ENCODE assay signal across 14 mouse cellular contexts in the genomic region with DNA sequence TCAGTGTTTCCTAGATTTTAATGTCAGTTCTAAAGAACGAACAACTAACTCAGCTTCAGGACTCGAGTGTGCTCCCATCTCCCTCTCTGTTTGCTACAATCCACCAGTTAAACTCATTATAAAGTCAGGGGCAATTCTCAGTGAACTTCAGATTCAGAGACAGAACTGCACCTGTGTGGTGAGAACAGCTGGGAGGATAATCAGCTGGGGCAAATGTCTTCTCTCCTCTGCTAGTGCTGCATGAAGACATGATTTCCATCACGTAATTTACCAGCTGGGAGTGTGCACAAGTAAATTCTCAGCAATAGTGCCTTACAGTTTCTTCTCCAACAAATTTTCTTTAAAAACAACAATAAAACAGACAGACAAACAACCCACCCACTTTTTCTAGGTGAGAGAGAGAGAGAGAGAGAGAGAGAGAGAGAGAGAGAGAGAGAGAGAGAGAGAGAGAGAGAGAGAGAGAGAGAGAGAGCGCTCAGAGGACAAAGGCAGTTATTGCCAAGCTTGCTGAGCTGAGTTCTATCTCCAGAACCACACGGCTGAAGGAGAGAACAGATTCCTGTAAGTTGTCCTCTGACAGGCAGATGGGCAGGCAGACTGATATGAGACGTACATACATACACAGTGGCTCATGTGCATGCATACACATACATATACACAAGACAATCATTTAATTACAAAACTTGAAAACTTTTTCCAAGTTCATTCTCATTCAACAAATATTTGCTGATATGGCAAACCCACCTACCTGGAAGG.
DNase-seq lines count a peak whose midpoint lies in the region; ATAC-seq and TF ChIP-seq lines count a peak whose summit lies in the region.
"Had no signal": no experiment of that assay in that cellular context is flagged by ENCODE, and none has a peak within 500 bp of the region (broad histone marks: within the 10 kb centered on the region; RNA-seq: fewer than 3 reads in every experiment).

No protein-coding gene starts in this region.

- H3K27ac ChIP-seq in hindbrain, embryonic 16.5 days (ENCODE audit: low read depth, low read length) = no peak overlapping the region
- H3K27ac ChIP-seq in hindbrain, embryonic 10.5 days = no peak overlapping the region
- 0 out of 2 replicates have a peak overlapping the region, but pooled peaks have one; percentile 42 for H3K27ac ChIP-seq in neural tube, embryonic 13.5 days (replicated peaks)
- H3K27ac ChIP-seq in embryonic facial prominence, embryonic 15.5 days (replicated peaks) = no peak overlapping the region
- peak overlapping the region; percentile 78; the same call in 1 of the 2 replicates for H3K27ac ChIP-seq in olfactory bulb, adult 2 months (ENCODE audit: insufficient read depth, low read depth, low read length)

- DNase-seq in hindbrain, embryonic 10.5 days (ENCODE audit: low spot score) = no peak
- DNase-seq in neural tube, embryonic 10.5 days (ENCODE audit: extremely low spot score, low spot score) = no peak
- DNase-seq in heart, adult 11 months = no peak
- DNase-seq: adrenal gland, postnatal 14 days; cerebellum, adult 9-11 months; kidney, adult 18-20 months; kidney, postnatal 36 days had no signal

- H3K4me2 ChIP-seq in hindbrain, embryonic 16.5 days (ENCODE audit: low read length) = no peak overlapping the region
- H3K4me2 ChIP-seq in neural tube, embryonic 13.5 days = no peak overlapping the region
- H3K4me2 ChIP-seq in embryonic facial prominence, embryonic 15.5 days (replicated peaks) = no peak overlapping the region
- H3K4me2 ChIP-seq: heart, embryonic 12.5 days had no signal

- no peak for TF ChIP-seq CTCF in olfactory bulb, adult 2 months (IDR thresholded peaks at IDR 0.05; ENCODE audit: insufficient read depth, low read depth, low read length)

- no peaks in the 10 kb centered on the region for H3K36me3 ChIP-seq in hindbrain, embryonic 16.5 days (ENCODE audit: control insufficient read depth, insufficient read depth, low read length)
- H3K36me3 ChIP-seq in hindbrain, embryonic 10.5 days = no peaks in the 10 kb centered on the region
- H3K36me3 ChIP-seq in neural tube, embryonic 13.5 days = no peaks in the 10 kb centered on the region
- no peaks in the 10 kb centered on the region for H3K36me3 ChIP-seq in embryonic facial prominence, embryonic 15.5 days
- H3K36me3 ChIP-seq: heart, embryonic 12.5 days had no signal

- H3K27me3 ChIP-seq in hindbrain, embryonic 16.5 days (replicated peaks; ENCODE audit: control insufficient read depth, insufficient read depth, low read length) = no peaks in the 10 kb centered on the region
- H3K27me3 ChIP-seq in hindbrain, embryonic 10.5 days (ENCODE audit: insufficient read depth, poor library complexity, severe bottlenecking) = no peaks in the 10 kb centered on the region
- H3K27me3 ChIP-seq in neural tube, embryonic 13.5 days = no peaks in the 10 kb centered on the region
- H3K27me3 ChIP-seq in embryonic facial prominence, embryonic 15.5 days = no peaks in the 10 kb centered on the region
- H3K27me3 ChIP-seq: heart, embryonic 12.5 days; Patski had no signal

- H3K9me3 ChIP-seq in hindbrain, embryonic 16.5 days (ENCODE audit: control insufficient read depth, low read length) = no peaks in the 10 kb centered on the region
- H3K9me3 ChIP-seq in hindbrain, embryonic 10.5 days = no peaks in the 10 kb centered on the region
- H3K9me3 ChIP-seq in neural tube, embryonic 13.5 days = no peaks in the 10 kb centered on the region
- no peaks in the 10 kb centered on the region for H3K9me3 ChIP-seq in embryonic facial prominence, embryonic 15.5 days (replicated peaks)
- H3K9me3 ChIP-seq: heart, embryonic 12.5 days had no signal

- H3K4me3 ChIP-seq in hindbrain, embryonic 16.5 days (ENCODE audit: low read length) = no peak overlapping the region
- H3K4me3 ChIP-seq in hindbrain, embryonic 10.5 days = no peak overlapping the region
- no peak overlapping the region for H3K4me3 ChIP-seq in neural tube, embryonic 13.5 days
- no peak overlapping the region for H3K4me3 ChIP-seq in embryonic facial prominence, embryonic 15.5 days (replicated peaks)
- no peak overlapping the region for H3K4me3 ChIP-seq in olfactory bulb, adult 2 months (ENCODE audit: insufficient read depth, low read depth, low read length)
- H3K4me3 ChIP-seq: heart, embryonic 12.5 days had no signal

- TF ChIP-seq POLR2A in olfactory bulb, adult 2 months (IDR thresholded peaks at IDR 0.05; ENCODE audit: insufficient read depth, low read depth, low read length) = no peak

- WGBS in hindbrain, embryonic 16.5 days = 61% methylated on average over 6 of the region's 6 CpGs
- 85% methylated on average over 6 of the region's 6 CpGs for WGBS in hindbrain, embryonic 10.5 days
- WGBS in neural tube, embryonic 13.5 days = 63% methylated on average over 6 of the region's 6 CpGs
- WGBS in embryonic facial prominence, embryonic 15.5 days = 58% methylated on average over 6 of the region's 6 CpGs
- WGBS in olfactory bulb, adult 2 months = 36% methylated on average over 6 of the region's 6 CpGs

- no peak overlapping the region for H3K9ac ChIP-seq in hindbrain, embryonic 16.5 days (ENCODE audit: low read depth, low read length)
- H3K9ac ChIP-seq in neural tube, embryonic 13.5 days = no peak overlapping the region
- H3K9ac ChIP-seq in embryonic facial prominence, embryonic 15.5 days = no peak overlapping the region
- H3K9ac ChIP-seq: heart, embryonic 12.5 days had no signal

- peaks cover 6% of the 10 kb centered on the region for H3K4me1 ChIP-seq in hindbrain, embryonic 16.5 days (ENCODE audit: control insufficient read depth, insufficient read depth, low read depth, low read length)
- no peaks in the 10 kb centered on the region for H3K4me1 ChIP-seq in hindbrain, embryonic 10.5 days (replicated peaks)
- peaks cover 4% of the 10 kb centered on the region; the same call in 1 of the 2 replicates for H3K4me1 ChIP-seq in neural tube, embryonic 13.5 days (replicated peaks)
- no peaks in the 10 kb centered on the region for H3K4me1 ChIP-seq in embryonic facial prominence, embryonic 15.5 days
- peaks cover 5% of the 10 kb centered on the region for H3K4me1 ChIP-seq in olfactory bulb, adult 2 months (ENCODE audit: control insufficient read depth, insufficient read depth, low read length)

- ATAC-seq in hindbrain, embryonic 16.5 days = peak; percentile 51; the same call in 1 of the 2 replicates
- no peak for ATAC-seq in neural tube, embryonic 13.5 days (ENCODE audit: low read depth)
- ATAC-seq in embryonic facial prominence, embryonic 15.5 days (ENCODE audit: insufficient number of reproducible peaks, low FRiP score, low TSS enrichment, low read depth) = peak; percentile 32; the same call in 1 of the 2 replicates
- ATAC-seq: activated CD4-positive, CD25-positive, alpha-beta regulatory T cell, adult 4 months; Patski had no signal

Comparison
In these comparisons a context has a peak if more than half of its experiments do, and no peak if none do; other contexts are left out.
1. H3K27ac ChIP-seq: peak in neural tube, embryonic 13.5 days (single experiment) and olfactory bulb, adult 2 months (single experiment); none in hindbrain, embryonic 16.5 days (single experiment), hindbrain, embryonic 10.5 days (single experiment) and embryonic facial prominence, embryonic 15.5 days (single experiment).